Mouse (Mus musculus) limb, embryonic 10.5 days (tissue): ENCODE results near the gene Arl6ip1. TPM values are rescaled to one million over a fixed set of nuclear protein-coding genes. Genes with fewer than 3 reads are reported as not detected.
"Not testable (repeated sequence)": the region's sequence is repeated elsewhere in the genome, so short reads cannot be mapped to it uniquely, and the experiment has no call there.

ENCODE experiments used
- DNase-seq: peaks from one replicate; pipeline ENCODE4 v3.0.0-alpha.2; 2017; ENCODE audit warnings: low spot score
- H3K27ac ChIP-seq: fragments of 300-500 bp; sonication (generic); 2 replicates; pipeline ENCODE4 v1.5.1; 2016; ENCODE audit warnings: mild to moderate bottlenecking
- H3K27me3 ChIP-seq: fragments of 300-500 bp; sonication (generic); 2 replicates; pipeline ENCODE4 v1.6.1; 2016; ENCODE audit warnings: low read depth, mild to moderate bottlenecking; ENCODE audit not compliant: poor library complexity, severe bottlenecking
- H3K36me3 ChIP-seq: fragments of 300-500 bp; sonication (generic); 2 replicates; pipeline ENCODE4 v1.6.1; 2016; ENCODE audit warnings: mild to moderate bottlenecking, moderate library complexity
- H3K4me1 ChIP-seq: fragments of 300-500 bp; sonication (generic); 2 replicates; pipeline ENCODE4 v1.6.1; 2016
- H3K4me3 ChIP-seq: fragments of 300-500 bp; sonication (generic); 2 replicates; pipeline ENCODE4 v1.5.1; 2016; ENCODE audit warnings: mild to moderate bottlenecking, moderate library complexity
- H3K9me3 ChIP-seq: fragments of 300-500 bp; sonication (generic); replicated peaks from 2 replicates; pipeline ENCODE4 v1.6.1; 2016; ENCODE audit warnings: mild to moderate bottlenecking
- WGBS: fragments of 180-500 bp; shearing (Covaris S2); methylation state at CpG from one replicate; pipeline ENCODE4 v1.1.7; 2016; 5-methylcytosine and 5-hydroxymethylcytosine counted together
- polyA plus RNA-seq: library from polyadenylated mRNA; unstranded; fragments of >200 nt; fragmentation: Nextera tagmentation; extraction: Ambion mirVana; gene quantifications from 2 replicates; pipeline ENCODE4 v1.2.1, GENCODE M21; 2016

Gene Arl6ip1
- polyA plus RNA-seq: 375 and 392 TPM in 2 replicates

DNA sequence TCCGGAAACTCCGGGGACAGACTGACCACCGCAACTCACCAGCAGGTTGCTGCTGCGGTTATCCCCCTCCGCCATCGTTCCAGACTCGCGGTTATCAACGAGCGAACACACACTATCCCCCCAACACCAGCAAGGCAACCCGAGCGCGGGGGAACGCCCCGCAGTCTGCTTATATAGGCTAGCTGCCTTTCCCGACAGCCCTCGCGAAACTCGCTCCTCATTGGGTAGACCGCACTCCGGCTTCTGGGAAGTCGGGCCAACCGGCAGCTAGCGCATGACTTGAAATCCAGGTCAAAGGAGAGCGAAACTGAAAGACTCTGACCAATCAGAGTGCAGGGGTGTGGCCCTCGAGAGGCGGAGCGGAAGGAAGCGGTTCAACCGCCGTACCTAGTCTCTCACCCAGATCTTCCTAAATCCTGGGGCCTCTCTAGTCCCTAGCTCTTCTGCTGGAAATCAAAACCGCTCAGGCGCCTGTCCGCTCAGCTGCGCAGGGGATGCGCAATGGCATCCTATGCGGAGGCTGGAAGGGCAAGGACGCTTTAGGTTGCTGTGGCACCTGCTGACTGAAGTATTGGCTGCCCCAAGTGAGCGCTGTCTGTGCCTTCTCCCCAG is at the start of gene Arl6ip1:
Gene Arl6ip1, minus strand, starts transcription at position 233 of the 612 bp plus-strand sequence.
- WGBS: under 1% methylated on average over 39 of the region's 39 CpGs
- H3K4me1 ChIP-seq: peaks cover 33% of the 10 kb centered on the region
- H3K27ac ChIP-seq: peak within 1 kb of the TSS; percentile 97
- H3K4me3 ChIP-seq: peak within 1 kb of the TSS; percentile 88
- DNase-seq: peak; percentile 96
- peaks cover 29% of the 10 kb centered on the region for H3K36me3 ChIP-seq
- no peaks in the 10 kb centered on the region for H3K9me3 ChIP-seq
- no peaks in the 10 kb centered on the region for H3K27me3 ChIP-seq

DNA sequence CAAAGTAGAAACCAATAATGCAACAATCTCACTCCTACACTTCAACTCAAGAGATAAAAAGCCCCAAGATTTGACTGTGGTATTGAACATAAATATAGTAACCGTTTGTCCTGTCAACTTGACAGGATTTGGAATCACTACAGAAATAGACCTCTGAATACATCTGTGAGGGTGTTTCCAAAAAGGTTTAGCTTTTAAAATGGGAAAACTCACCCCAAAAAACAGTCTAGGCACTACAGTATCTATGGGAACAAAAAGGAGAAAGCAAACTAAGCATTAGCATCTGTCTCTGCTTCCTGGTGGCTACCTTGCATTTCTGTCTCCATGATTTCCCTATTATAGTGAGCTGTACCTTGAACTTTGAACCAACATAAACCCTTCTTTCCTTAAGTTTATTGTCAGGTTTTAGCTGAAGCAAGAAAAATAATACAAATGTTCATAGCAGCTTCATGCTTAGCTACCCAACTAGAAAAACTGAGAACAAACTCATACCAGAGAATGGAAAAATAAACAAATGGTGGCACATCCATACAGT is 46.4 kb upstream of the Arl6ip1 start:
- Histone ChIP-seq H3K27me3 (no peaks in the 10 kb centered on the region), H3K9me3 (no peaks in the 10 kb centered on the region), H3K4me1 (no peaks in the 10 kb centered on the region), H3K27ac (no peak overlapping the region), H3K36me3 (peaks cover 93% of the 10 kb centered on the region), H3K4me3 (no peak overlapping the region)
- 87% methylated on average over 1 of the region's 1 CpGs for whole genome bisulfite sequencing
- DNase-seq: no peak

DNA sequence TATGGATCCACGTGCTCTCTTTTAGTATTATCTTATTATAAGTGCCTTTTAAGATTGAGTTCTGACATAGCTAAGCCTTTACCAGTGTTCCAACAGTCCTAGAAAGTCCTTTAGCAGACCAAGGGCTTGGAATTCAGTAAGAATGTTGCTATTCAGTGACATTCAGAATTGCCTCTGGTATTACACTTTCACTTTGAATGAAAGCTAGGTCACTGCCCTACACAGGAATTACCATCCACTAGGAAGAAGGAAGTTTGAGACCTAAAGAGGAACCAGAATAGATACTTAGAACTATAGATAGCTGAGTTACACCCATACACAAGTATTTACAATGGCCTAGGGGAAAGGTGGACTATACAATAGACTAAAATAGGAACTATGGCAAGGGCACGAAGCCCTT is 40.7 kb upstream of the Arl6ip1 start:
- not testable (repeated sequence) for H3K27ac ChIP-seq, H3K27me3 ChIP-seq, DNase-seq, H3K4me1 ChIP-seq, H3K4me3 ChIP-seq, H3K9me3 ChIP-seq
- 98% methylated on average over 2 of the region's 2 CpGs for WGBS
- H3K36me3 ChIP-seq: peaks cover 95% of the 10 kb centered on the region

DNA sequence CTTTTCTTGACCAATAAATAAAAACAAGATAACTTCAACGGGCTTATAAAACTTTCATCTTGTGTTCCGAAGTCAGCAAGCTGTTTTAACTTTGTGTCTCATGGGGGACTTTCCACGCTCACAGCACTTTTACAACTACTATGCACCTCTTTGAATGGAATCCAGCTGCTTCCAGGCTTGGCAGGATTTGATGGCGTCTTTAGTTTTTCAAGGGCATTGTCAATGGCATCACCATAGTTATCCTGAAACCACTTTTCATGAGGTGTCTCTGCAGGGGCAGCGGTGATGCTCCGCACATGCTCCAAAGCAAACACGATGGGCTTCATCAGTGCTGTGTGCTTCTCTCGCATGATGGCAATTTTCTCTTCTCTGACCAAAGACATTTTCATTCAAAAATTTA is 33.5 kb upstream of the Arl6ip1 start:
- H3K4me3 ChIP-seq: no peak overlapping the region
- no peak overlapping the region for H3K27ac ChIP-seq
- H3K4me1 ChIP-seq: no peaks in the 10 kb centered on the region
- H3K36me3 ChIP-seq: peaks cover 87% of the 10 kb centered on the region
- DNase-seq: no peak
- 96% methylated on average over 8 of the region's 8 CpGs for WGBS
- no peaks in the 10 kb centered on the region for H3K27me3 ChIP-seq
- H3K9me3 ChIP-seq: no peaks in the 10 kb centered on the region

DNA sequence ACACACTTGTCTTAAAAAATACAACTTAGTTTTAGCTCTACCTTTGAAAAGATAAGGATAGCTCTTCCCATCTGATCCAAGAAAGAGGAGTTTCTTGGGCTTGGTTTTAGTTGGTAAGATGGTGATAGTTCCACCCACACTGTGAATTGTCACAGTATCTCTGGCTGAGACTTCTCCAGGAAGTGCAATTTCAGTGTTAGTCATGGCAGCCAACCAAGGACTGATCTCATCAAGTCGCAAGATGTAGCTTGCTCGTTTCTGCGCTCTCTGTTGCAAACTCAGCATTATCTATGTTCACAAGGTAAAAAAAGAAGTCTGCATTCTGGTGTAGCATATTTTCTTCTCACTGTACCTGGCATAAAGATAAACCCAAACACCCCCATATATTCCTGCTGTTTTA is 30.7 kb upstream of the Arl6ip1 start:
- no peaks in the 10 kb centered on the region for H3K4me1 ChIP-seq
- peaks cover 87% of the 10 kb centered on the region for H3K36me3 ChIP-seq
- H3K4me3 ChIP-seq: no peak overlapping the region
- no peak overlapping the region for H3K27ac ChIP-seq
- WGBS: 96% methylated on average over 3 of the region's 3 CpGs
- no peaks in the 10 kb centered on the region for H3K27me3 ChIP-seq
- no peak for DNase-seq
- H3K9me3 ChIP-seq: no peaks in the 10 kb centered on the region

DNA sequence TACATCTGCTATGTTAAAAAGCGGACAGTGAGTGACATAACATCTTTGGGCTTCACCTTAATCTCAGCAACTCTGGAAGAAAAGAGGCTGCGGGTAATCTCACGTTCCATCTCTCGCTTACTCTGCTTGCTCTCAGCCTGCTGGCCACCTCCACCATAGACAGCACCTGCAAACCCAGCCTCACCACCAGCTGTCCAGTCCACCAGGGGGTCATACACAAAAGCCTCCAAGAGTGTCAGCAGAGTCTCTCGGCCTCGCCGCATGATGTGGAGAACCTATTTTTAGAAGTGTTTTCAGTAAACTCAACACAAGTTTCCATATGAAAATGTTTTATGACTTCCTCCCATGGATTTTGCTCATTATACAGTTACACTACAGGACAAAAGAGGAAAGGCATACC is 27.0 kb upstream of the Arl6ip1 start:
- Histone ChIP-seq H3K4me3 (no peak overlapping the region), H3K27me3 (no peaks in the 10 kb centered on the region), H3K4me1 (no peaks in the 10 kb centered on the region), H3K9me3 (no peaks in the 10 kb centered on the region), H3K27ac (no peak overlapping the region), H3K36me3 (peaks cover 94% of the 10 kb centered on the region)
- WGBS: 96% methylated on average over 7 of the region's 7 CpGs
- DNase-seq: no peak

DNA sequence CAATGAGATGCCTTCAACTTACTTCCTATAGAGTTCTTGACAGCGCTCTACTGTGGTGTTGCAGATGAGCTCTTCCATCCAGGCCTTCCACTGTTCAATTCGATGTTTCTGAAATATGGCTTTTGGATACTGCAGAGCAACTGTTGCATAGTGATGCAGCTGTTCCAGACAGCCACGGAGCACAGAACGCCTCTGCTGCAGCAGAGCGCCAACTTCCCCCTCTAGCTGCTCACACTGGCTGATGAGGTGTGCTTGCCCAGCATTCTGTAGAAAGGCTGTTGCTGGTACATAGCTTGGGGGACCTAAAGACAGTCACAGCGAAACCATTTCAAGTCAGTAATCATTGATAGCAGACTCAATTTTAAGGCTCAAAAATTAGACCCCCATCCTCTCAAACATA is 24.7 kb upstream of the Arl6ip1 start:
- H3K27me3 ChIP-seq: no peaks in the 10 kb centered on the region
- H3K27ac ChIP-seq: no peak overlapping the region
- WGBS: 96% methylated on average over 6 of the region's 6 CpGs
- H3K4me1 ChIP-seq: no peaks in the 10 kb centered on the region
- H3K4me3 ChIP-seq: no peak overlapping the region
- H3K36me3 ChIP-seq: peaks cover 97% of the 10 kb centered on the region
- no peaks in the 10 kb centered on the region for H3K9me3 ChIP-seq
- no peak for DNase-seq

DNA sequence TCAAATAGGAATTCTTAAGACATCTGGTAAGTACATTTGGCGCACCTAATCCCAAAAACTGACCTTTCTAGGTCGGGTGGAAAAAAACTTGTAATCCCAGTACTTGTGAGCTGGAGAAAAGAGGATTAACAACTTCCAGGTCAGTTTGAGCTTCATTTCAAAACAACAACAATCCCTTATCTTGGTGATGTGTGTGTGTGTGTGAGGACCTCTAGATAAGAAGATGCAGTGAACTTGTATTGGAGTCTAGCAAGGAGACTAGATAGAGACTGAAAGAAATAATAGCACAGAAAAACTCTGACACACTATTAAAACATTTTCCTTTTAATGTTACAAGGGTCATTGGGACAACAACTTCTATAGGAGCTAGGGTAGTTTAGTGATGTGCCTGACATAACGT is 14.1 kb upstream of the Arl6ip1 start:
- peaks cover 97% of the 10 kb centered on the region for H3K36me3 ChIP-seq
- no peak overlapping the region for H3K27ac ChIP-seq
- H3K27me3 ChIP-seq: no peaks in the 10 kb centered on the region
- H3K4me1 ChIP-seq: no peaks in the 10 kb centered on the region
- no peak overlapping the region for H3K4me3 ChIP-seq
- H3K9me3 ChIP-seq: no peaks in the 10 kb centered on the region
- whole genome bisulfite sequencing: 81% methylated on average over 3 of the region's 3 CpGs
- DNase-seq: no peak

DNA sequence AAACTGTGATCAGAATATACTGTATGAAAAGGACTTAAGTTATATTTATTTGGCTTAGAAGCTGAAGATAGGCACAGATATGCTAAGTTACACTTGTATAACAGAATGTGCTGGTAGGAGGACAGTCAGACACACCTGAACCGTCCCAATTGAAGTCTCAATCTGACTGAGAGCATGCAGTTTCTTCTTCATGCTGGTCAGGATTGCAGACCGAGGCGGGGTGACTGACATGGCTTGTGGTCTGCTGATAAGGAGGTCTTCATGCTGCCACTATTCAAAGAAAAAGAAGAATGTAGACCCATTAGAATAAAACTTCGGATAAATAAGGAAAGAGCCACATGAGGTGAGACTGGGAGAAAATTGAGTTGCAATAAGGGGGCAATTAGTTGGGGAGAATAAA is 13.7 kb upstream of the Arl6ip1 start:
- Histone ChIP-seq H3K4me3 (no peak overlapping the region), H3K27me3 (no peaks in the 10 kb centered on the region), H3K9me3 (no peaks in the 10 kb centered on the region), H3K4me1 (no peaks in the 10 kb centered on the region), H3K36me3 (peaks cover 96% of the 10 kb centered on the region), H3K27ac (no peak overlapping the region)
- DNase-seq: no peak
- WGBS: 89% methylated on average over 4 of the region's 4 CpGs

DNA sequence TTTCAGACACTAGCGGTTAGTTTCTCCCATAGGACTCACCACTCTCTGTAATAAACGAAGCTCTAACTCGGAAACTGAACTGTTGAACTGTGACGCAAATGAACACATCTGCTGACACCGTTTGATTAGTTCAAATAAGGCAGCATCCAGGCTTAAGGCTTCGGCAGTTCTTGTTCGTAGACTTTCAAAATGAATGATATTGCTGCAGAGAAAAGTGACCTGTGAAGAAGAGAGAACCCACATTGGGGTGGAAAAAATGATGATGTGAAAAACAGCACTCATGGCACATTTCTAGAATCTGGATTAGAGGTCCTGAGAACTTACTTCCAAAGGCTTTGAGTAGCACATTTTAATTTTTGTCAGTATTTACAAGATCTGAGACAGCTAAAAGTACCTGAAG is 11.8 kb upstream of the Arl6ip1 start:
- H3K9me3 ChIP-seq: no peaks in the 10 kb centered on the region
- no peaks in the 10 kb centered on the region for H3K27me3 ChIP-seq
- H3K36me3 ChIP-seq: peaks cover 99% of the 10 kb centered on the region
- WGBS: 94% methylated on average over 7 of the region's 7 CpGs
- no peak for DNase-seq
- no peaks in the 10 kb centered on the region for H3K4me1 ChIP-seq
- H3K4me3 ChIP-seq: no peak overlapping the region
- H3K27ac ChIP-seq: no peak overlapping the region

DNA sequence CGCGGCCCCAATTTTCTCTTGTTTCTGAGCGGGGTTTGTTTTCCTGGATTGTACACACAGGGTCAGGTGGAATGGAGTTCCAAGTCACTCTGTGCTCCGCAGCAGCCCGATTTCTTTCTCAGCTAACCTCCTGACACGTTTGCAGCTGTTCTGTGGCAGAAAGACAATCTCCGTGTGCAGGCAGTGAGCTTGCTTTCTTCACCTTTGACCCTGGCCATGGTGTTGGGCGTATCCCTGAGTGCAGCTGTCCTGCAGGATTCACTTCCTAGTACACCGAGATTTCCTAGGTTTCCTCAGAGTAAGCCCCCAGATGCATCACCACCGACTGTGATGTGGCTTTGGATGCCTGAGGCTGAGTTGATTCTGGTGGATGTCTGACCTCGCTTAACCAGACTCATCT is 5.7 kb upstream of the Arl6ip1 start:
- Histone ChIP-seq H3K4me3 (no peak overlapping the region), H3K27me3 (no peaks in the 10 kb centered on the region), H3K36me3 (peaks cover 62% of the 10 kb centered on the region), H3K9me3 (no peaks in the 10 kb centered on the region), H3K4me1 (peaks cover 5% of the 10 kb centered on the region; the same call in 1 of the 2 replicates), H3K27ac (no peak overlapping the region)
- 90% methylated on average over 11 of the region's 11 CpGs for WGBS
- DNase-seq: no peak

DNA sequence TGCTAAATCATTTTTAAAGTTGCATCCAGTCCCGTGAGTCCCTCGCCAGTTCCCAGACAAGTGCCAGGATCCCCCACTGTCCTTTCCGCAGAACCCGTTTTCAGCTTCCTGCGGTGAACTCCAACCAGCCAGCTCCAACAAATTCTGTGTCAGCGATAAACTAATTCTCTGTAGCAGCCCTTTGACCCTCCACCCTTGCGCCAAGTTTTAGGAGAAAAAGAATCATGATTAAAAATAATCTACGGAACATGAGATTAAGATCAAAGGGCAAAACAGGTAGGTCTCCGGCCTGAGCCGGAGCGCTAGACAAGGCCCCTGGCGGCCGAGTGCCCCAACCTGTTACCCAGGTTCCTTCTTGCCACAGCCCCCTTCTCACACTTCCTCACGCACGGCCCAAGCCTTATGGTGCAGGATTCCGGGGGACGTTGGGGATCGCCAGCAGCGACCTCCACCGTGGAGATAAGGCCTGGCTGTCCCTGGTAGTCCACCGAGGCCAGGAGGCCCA is 485 bp downstream of the Arl6ip1 start:
- WGBS: under 1% methylated on average over 21 of the region's 21 CpGs
- no peaks in the 10 kb centered on the region for H3K27me3 ChIP-seq
- H3K4me1 ChIP-seq: peaks cover 33% of the 10 kb centered on the region
- no peak for DNase-seq
- H3K36me3 ChIP-seq: peaks cover 33% of the 10 kb centered on the region
- peak overlapping the region; percentile 97 for H3K27ac ChIP-seq
- peak overlapping the region; percentile 88 for H3K4me3 ChIP-seq
- H3K9me3 ChIP-seq: no peaks in the 10 kb centered on the region

DNA sequence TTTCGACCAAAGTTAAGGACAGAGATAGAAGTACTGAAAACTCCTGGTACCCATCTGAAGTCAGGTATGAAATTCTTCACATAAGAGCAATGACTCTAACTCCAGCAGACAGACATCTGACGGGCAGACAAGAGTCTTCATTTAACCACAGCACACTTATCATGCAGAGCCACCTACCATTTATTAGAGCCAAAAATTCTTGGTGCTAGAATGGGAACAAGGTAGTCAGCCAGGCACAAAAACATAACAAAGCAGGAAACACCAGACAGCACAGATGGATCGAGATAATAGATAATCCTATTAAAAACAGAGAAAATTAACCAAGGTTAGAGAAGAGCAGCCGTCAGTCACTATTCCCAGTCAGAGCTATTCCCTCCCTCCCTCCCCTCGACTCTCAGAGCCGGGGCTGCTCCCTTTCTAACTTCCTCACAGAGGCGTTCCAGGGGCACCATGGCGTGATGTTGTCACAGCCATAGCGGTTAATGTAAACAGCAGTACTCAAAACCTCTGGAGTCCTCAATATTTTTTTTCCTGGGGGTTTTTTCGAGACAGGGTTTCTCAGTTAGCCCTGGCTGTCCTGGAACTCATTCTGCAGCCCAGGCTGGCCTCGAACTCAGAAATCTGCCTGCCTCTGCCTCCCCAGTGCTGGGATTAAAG is 3.1 kb downstream of the Arl6ip1 start:
- H3K27me3 ChIP-seq: no peaks in the 10 kb centered on the region
- H3K36me3 ChIP-seq: peaks cover 54% of the 10 kb centered on the region
- H3K4me1 ChIP-seq: peaks cover 33% of the 10 kb centered on the region
- H3K9me3 ChIP-seq: no peaks in the 10 kb centered on the region
- DNase-seq: no peak
- H3K27ac ChIP-seq: no peak overlapping the region
- no peak overlapping the region for H3K4me3 ChIP-seq
- WGBS: 84% methylated on average over 11 of the region's 11 CpGs
